Mouse (Mus musculus) liver, embryonic 12.5 days (tissue): ENCODE results near the gene Cx3cl1. TPM values are rescaled to one million over a fixed set of nuclear protein-coding genes. Genes with fewer than 3 reads are reported as not detected.

Source experiments
- ATAC-seq: fragments of 200-750 bp; cut with Nextera tagmentation; 2 replicates; pipeline ENCODE4 v1.8.0; 2017; ENCODE audit warnings: moderate number of reproducible peaks, mild to moderate bottlenecking, moderate library complexity
- H3K27ac ChIP-seq: fragments of 300-500 bp; sonication (generic); 2 replicates; pipeline ENCODE4 v1.5.1; 2016; ENCODE audit warnings: mild to moderate bottlenecking
- H3K27me3 ChIP-seq: fragments of 300-500 bp; sonication (generic); replicated peaks from 2 replicates; pipeline ENCODE4 v1.6.1; 2016; ENCODE audit warnings: mild to moderate bottlenecking, moderate library complexity
- H3K36me3 ChIP-seq: fragments of 300-500 bp; sonication (generic); 2 replicates; pipeline ENCODE4 v1.6.1; 2016; ENCODE audit warnings: mild to moderate bottlenecking, moderate library complexity
- H3K4me1 ChIP-seq: fragments of 300-500 bp; sonication (generic); 2 replicates; pipeline ENCODE4 v1.6.1; 2016
- H3K4me2 ChIP-seq: fragments of 300-500 bp; sonication (generic); 2 replicates; pipeline ENCODE4 v1.6.1; 2016; ENCODE audit warnings: mild to moderate bottlenecking, moderate library complexity
- H3K4me3 ChIP-seq: fragments of 300-500 bp; sonication (generic); 2 replicates; pipeline ENCODE4 v1.5.1; 2016; ENCODE audit warnings: mild to moderate bottlenecking, moderate library complexity
- H3K9ac ChIP-seq: fragments of 300-500 bp; sonication (generic); 2 replicates; pipeline ENCODE4 v1.6.1; 2016; ENCODE audit warnings: mild to moderate bottlenecking, moderate library complexity
- H3K9me3 ChIP-seq: fragments of 300-500 bp; sonication (generic); replicated peaks from 2 replicates; pipeline ENCODE4 v1.6.1; 2016; ENCODE audit warnings: mild to moderate bottlenecking, moderate library complexity
- WGBS: fragments of 180-500 bp; shearing (Covaris S2); methylation state at CpG from one replicate; pipeline ENCODE4 v1.1.7; 2016; ENCODE audit not compliant: insufficient replicate concordance; 5-methylcytosine and 5-hydroxymethylcytosine counted together
- polyA plus RNA-seq: library from polyadenylated mRNA; unstranded; fragments of >200 nt; fragmentation: Nextera tagmentation; extraction: Ambion mirVana; gene quantifications from 2 replicates; pipeline ENCODE4 v1.2.1, GENCODE M21; 2016

Gene Cx3cl1
- polyA plus RNA-seq, 1 experiment from 2014 or later = 0.45 TPM

GRCm38 (mm10) chr8:94807506-94807905 is 35.7 kb downstream of the Cx3cl1 start:
- H3K27me3 ChIP-seq = peaks cover 30% of the 10 kb centered on the region
- no peak overlapping the region for H3K4me3 ChIP-seq
- 61% methylated on average over 7 of the region's 7 CpGs for WGBS
- H3K9me3 ChIP-seq = no peaks in the 10 kb centered on the region
- ATAC-seq = 0 out of 2 replicates have a peak, but pooled peaks have one; percentile 6
- H3K4me1 ChIP-seq = peaks cover 57% of the 10 kb centered on the region
- H3K9ac ChIP-seq = no peak overlapping the region
- H3K4me2 ChIP-seq = no peak overlapping the region
- no peaks in the 10 kb centered on the region for H3K36me3 ChIP-seq
- H3K27ac ChIP-seq = no peak overlapping the region

- Histone ChIP-seq H3K4me2 (no peak overlapping the region), H3K9me3 (no peaks in the 10 kb centered on the region), H3K27me3 (peaks cover 28% of the 10 kb centered on the region), H3K4me3 (no peak overlapping the region), H3K36me3 (no peaks in the 10 kb centered on the region), H3K27ac (no peak overlapping the region), H3K4me1 (peaks cover 58% of the 10 kb centered on the region), H3K9ac (no peak overlapping the region; the same call in 1 of the 2 replicates)
- WGBS = 63% methylated on average over 6 of the region's 6 CpGs
- ATAC-seq = peak; percentile 64
Measured at GRCm38 (mm10) chr8:94808372-94808771, 36.6 kb downstream of the Cx3cl1 start.

DNA sequence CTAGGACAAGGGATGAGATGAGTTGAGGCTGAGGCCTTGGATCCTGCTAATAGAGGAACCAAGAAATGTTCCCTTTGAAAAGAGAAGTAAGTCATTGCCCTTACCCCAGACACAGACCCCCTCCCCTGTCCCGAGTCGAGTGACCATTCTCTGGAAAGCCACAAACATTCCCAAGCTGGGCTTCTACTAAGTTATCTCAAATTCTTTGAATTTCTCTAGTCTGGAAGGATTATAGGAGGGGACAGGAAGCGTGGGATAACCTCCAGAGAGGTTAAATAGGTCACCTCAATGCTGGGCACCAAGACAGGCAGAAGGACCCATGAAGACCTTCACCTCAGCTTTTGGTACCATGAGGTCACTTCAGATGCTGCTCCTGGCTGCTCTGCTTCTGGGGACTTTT is 38.3 kb downstream of the Cx3cl1 start, which contains the start of gene Ccl17:
Gene Ccl17 (plus strand): TSS at position 301 of the 400 bp plus-strand sequence.
- no peak within 1 kb of the TSS for H3K4me2 ChIP-seq
- ATAC-seq = no peak
- H3K27me3 ChIP-seq = peaks cover 15% of the 10 kb centered on the region; the same call in 1 of the 2 replicates
- WGBS = 50% methylated on average over 3 of the region's 3 CpGs
- H3K9me3 ChIP-seq = no peaks in the 10 kb centered on the region
- peaks cover 46% of the 10 kb centered on the region for H3K4me1 ChIP-seq
- H3K9ac ChIP-seq = no peak within 1 kb of the TSS
- no peaks in the 10 kb centered on the region for H3K36me3 ChIP-seq
- peak within 1 kb of the TSS; percentile 21 for H3K27ac ChIP-seq
- no peak within 1 kb of the TSS for H3K4me3 ChIP-seq

DNA sequence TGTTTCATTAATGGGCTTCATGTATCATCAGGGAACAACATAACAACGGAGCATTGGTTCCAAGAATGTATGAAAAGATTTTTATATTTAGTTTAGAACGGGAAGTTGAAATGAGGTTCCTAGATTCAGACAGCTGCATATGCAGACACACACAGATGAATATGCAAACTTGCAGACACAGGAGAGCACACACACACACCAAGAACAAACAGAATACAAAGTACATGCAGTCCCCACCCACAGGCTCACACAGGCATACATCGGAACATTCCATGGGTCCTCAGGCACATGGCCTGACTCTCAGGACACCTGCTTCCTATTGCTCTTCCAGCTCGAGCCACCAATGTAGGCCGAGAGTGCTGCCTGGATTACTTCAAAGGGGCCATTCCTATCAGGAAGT is 39.0 kb downstream of the Cx3cl1 start:
- Histone ChIP-seq H3K27me3 (peaks cover 14% of the 10 kb centered on the region; the same call in 1 of the 2 replicates), H3K9me3 (no peaks in the 10 kb centered on the region), H3K9ac (no peak overlapping the region), H3K36me3 (no peaks in the 10 kb centered on the region), H3K4me1 (peaks cover 41% of the 10 kb centered on the region), H3K4me3 (no peak overlapping the region), H3K27ac (no peak overlapping the region), H3K4me2 (no peak overlapping the region)
- 80% methylated on average over 5 of the region's 5 CpGs for WGBS
- no peak for ATAC-seq

- Histone ChIP-seq H3K4me3 (no peak overlapping the region), H3K4me1 (peaks cover 38% of the 10 kb centered on the region), H3K9me3 (no peaks in the 10 kb centered on the region), H3K27me3 (0 out of 2 replicates have a peak, but pooled peaks cover 7% of the 10 kb centered on the region), H3K9ac (no peak overlapping the region), H3K36me3 (no peaks in the 10 kb centered on the region), H3K4me2 (no peak overlapping the region), H3K27ac (peak overlapping the region; percentile 21; the same call in 1 of the 2 replicates)
- WGBS = 53% methylated on average over 6 of the region's 6 CpGs
- ATAC-seq = no peak
Measured at GRCm38 (mm10) chr8:94811654-94812053, 39.8 kb downstream of the Cx3cl1 start.

- Histone ChIP-seq H3K4me1 (peaks cover 30% of the 10 kb centered on the region), H3K27me3 (0 out of 2 replicates have a peak, but pooled peaks cover 2% of the 10 kb centered on the region), H3K36me3 (no peaks in the 10 kb centered on the region), H3K9ac (no peak overlapping the region), H3K4me3 (no peak overlapping the region), H3K9me3 (no peaks in the 10 kb centered on the region), H3K27ac (no peak overlapping the region), H3K4me2 (no peak overlapping the region)
- ATAC-seq = peak; percentile 41; the same call in 1 of the 2 replicates
- WGBS = 30% methylated on average over 6 of the region's 6 CpGs
Measured at GRCm38 (mm10) chr8:94812645-94813098, 40.9 kb downstream of the Cx3cl1 start.

GRCm38 (mm10) chr8:94814556-94814955 is 42.7 kb downstream of the Cx3cl1 start:
- no peak for ATAC-seq
- H3K36me3 ChIP-seq = no peaks in the 10 kb centered on the region

GRCm38 (mm10) chr8:94817933-94818332 is 46.1 kb downstream of the Cx3cl1 start:
- Histone ChIP-seq H3K4me3 (no peak overlapping the region), H3K36me3 (peaks cover 31% of the 10 kb centered on the region), H3K4me1 (peaks cover 23% of the 10 kb centered on the region), H3K27me3 (no peaks in the 10 kb centered on the region), H3K9me3 (no peaks in the 10 kb centered on the region), H3K4me2 (no peak overlapping the region), H3K27ac (no peak overlapping the region), H3K9ac (no peak overlapping the region)
- WGBS = 72% methylated on average over 11 of the region's 11 CpGs
- no peak for ATAC-seq

More at GRCm38 (mm10) chr8:94814556-94814955, 42.7 kb downstream of the Cx3cl1 start:
- peaks cover 12% of the 10 kb centered on the region for H3K4me1 ChIP-seq
- no peak overlapping the region for H3K9ac ChIP-seq
- no peaks in the 10 kb centered on the region for H3K9me3 ChIP-seq
- WGBS = 0% methylated on average over 1 of the region's 1 CpGs
- H3K4me2 ChIP-seq = no peak overlapping the region
- H3K27me3 ChIP-seq = no peaks in the 10 kb centered on the region
- H3K4me3 ChIP-seq = no peak overlapping the region
- H3K27ac ChIP-seq = no peak overlapping the region

- peak; percentile 26; the same call in 1 of the 2 replicates for ATAC-seq
Measured at GRCm38 (mm10) chr8:94819671-94820179, 47.9 kb downstream of the Cx3cl1 start.

GRCm38 (mm10) chr8:94820553-94820952 is 48.7 kb downstream of the Cx3cl1 start:
- 84% methylated on average over 7 of the region's 7 CpGs for WGBS
- peaks cover 58% of the 10 kb centered on the region for H3K36me3 ChIP-seq
- H3K4me1 ChIP-seq = peaks cover 26% of the 10 kb centered on the region
- no peak for ATAC-seq
- no peak overlapping the region for H3K4me3 ChIP-seq
- no peaks in the 10 kb centered on the region for H3K9me3 ChIP-seq
- no peaks in the 10 kb centered on the region for H3K27me3 ChIP-seq
- no peak overlapping the region for H3K27ac ChIP-seq
- no peak overlapping the region; the same call in 1 of the 2 replicates for H3K9ac ChIP-seq
- H3K4me2 ChIP-seq = no peak overlapping the region

More at GRCm38 (mm10) chr8:94819671-94820179, 47.9 kb downstream of the Cx3cl1 start:
- Histone ChIP-seq H3K9me3 (no peaks in the 10 kb centered on the region), H3K4me3 (no peak overlapping the region), H3K4me1 (peaks cover 26% of the 10 kb centered on the region), H3K36me3 (peaks cover 49% of the 10 kb centered on the region), H3K27ac (peak overlapping the region; percentile 61), H3K27me3 (no peaks in the 10 kb centered on the region), H3K4me2 (no peak overlapping the region), H3K9ac (no peak overlapping the region)
- 42% methylated on average over 6 of the region's 6 CpGs for WGBS

DNA sequence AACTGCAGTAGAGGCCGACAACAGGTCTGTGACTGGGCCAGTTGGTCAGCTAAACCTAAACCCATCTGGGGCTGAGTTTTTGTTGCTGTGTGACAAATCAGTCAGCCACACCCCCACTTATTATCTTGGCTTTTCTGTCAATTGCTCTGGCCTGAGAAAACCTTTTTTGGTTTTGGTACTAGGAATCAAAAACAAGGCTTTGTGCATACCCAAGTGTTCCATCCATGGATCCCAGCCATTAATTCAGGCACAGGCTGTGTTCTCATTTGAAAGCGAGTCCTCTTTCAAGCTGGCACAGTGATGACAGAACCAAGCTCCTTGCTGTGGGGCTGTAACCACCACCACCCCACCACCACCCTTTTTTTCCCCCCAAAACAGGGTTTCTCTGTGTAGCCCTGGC is 49.6 kb downstream of the Cx3cl1 start:
- Histone ChIP-seq H3K4me1 (peaks cover 26% of the 10 kb centered on the region), H3K36me3 (peaks cover 66% of the 10 kb centered on the region), H3K4me2 (no peak overlapping the region), H3K9ac (no peak overlapping the region), H3K9me3 (no peaks in the 10 kb centered on the region), H3K4me3 (no peak overlapping the region), H3K27ac (no peak overlapping the region), H3K27me3 (no peaks in the 10 kb centered on the region)
- no peak for ATAC-seq
- WGBS = 95% methylated on average over 2 of the region's 2 CpGs

DNA sequence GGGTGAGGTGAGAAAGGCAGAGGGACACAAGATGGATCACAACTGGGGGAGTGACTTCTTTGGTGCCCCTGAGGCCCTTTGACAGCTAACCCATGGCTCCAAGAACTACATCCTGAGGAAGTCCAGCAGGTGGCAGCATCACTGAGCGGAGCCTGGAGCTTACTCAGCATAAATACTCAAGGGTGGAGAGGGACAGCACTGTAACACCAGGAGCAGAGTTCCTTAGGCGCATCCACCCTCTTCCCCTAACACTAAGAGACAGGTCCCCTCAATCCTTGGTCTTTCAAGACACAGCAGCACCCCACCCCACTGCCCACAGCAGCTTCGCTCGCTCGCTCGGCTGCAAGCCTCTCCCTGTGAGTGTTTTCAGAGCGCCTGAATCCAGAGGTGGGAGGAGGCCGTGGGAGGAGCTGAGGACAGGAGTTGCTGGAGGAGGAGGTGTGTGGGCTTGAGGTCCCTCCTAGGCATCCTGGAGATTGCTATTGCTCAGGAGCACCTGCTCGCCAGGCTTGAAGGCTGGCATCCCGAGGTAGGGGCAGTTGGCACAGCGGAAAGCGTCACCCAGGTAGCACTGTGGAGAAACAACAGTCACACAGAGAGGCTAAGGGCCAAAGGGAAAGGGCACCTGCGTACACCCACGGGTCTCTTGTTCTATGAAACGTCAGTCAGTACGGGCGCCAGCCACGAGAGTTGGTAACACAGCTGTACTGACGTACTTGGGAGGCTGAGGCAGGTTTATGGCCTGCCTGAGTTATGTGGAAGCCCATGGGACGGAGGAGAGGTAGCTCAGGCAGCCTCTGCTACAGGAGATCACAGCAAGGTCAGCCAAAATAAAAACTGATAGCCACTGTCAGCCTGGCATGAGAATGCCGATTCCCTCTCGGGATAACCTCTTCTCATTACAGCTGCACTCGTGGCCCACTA is 51.1 kb downstream of the Cx3cl1 start:
- Histone ChIP-seq H3K4me2 (no peak overlapping the region), H3K27ac (0 out of 2 replicates have a peak overlapping the region, but pooled peaks have one; percentile 34), H3K4me3 (no peak overlapping the region), H3K36me3 (peaks cover 79% of the 10 kb centered on the region), H3K27me3 (no peaks in the 10 kb centered on the region), H3K9me3 (no peaks in the 10 kb centered on the region), H3K9ac (no peak overlapping the region), H3K4me1 (peaks cover 26% of the 10 kb centered on the region)
- WGBS = 84% methylated on average over 23 of the region's 23 CpGs
- ATAC-seq = peak; percentile 76
